Mouse (Mus musculus) cerebellum, adult 2 months (tissue): ENCODE results near the gene Echdc3. TPM values are rescaled to one million over a fixed set of nuclear protein-coding genes. Genes with fewer than 3 reads are reported as not detected.
A peak's percentile ranks its signal among the peaks of the same experiment; 100 is the strongest.

Source experiments
- DNase-seq, 2 experiments: peaks; one replicate each; pipeline ENCODE4 v3.0.0; 2021
- H3K27ac ChIP-seq: fragments of 200-500 bp; 2 replicates; pipeline ENCODE4 v1.5.1; 2012; ENCODE audit warnings: low read length, control low read depth, inconsistent platforms; ENCODE audit not compliant: insufficient read depth
- H3K27me3 ChIP-seq: fragments of 200-500 bp; 2 replicates; pipeline ENCODE4 v1.6.1; 2012; ENCODE audit warnings: inconsistent platforms, mild to moderate bottlenecking, low read length, moderate library complexity; ENCODE audit not compliant: control insufficient read depth, insufficient read depth
- H3K4me1 ChIP-seq: fragments of 200-500 bp; 2 replicates; pipeline ENCODE4 v1.6.1; 2011; ENCODE audit warnings: low read length; ENCODE audit not compliant: control insufficient read depth, insufficient read depth
- H3K4me3 ChIP-seq: fragments of 200-500 bp; replicated peaks from 2 replicates; pipeline ENCODE3; 2011; ENCODE audit warnings: mild to moderate bottlenecking, low read depth, low read length, control low read depth; ENCODE audit not compliant: insufficient read depth
- CTCF ChIP-seq: fragments of 200-500 bp; IDR thresholded peaks from 2 replicates; pipeline ENCODE4 v1.5.1; 2011; ENCODE audit warnings: low read depth, mild to moderate bottlenecking, control low read depth, low read length, moderate library complexity, borderline replicate concordance; ENCODE audit not compliant: insufficient read depth
- POLR2A ChIP-seq: fragments of 200-500 bp; IDR thresholded peaks from 2 replicates; pipeline ENCODE4 v1.6.1; 2011; ENCODE audit warnings: low read length, control low read depth, borderline replicate concordance; ENCODE audit not compliant: insufficient read depth
- WGBS: fragments of 180-500 bp; shearing (Covaris S2); methylation state at CpG from one replicate; pipeline ENCODE4 v1.1.7; 2018; 5-methylcytosine and 5-hydroxymethylcytosine counted together
- polyA plus RNA-seq: library from polyadenylated mRNA; depleted of rRNA; stranded (reverse); fragments of >200 nt; gene quantifications from 2 replicates; pipeline ENCODE4 v1.2.3, GENCODE M21; 2012

Gene Echdc3
- polyA plus RNA-seq, 1 experiment: 3.1 TPM

DNA sequence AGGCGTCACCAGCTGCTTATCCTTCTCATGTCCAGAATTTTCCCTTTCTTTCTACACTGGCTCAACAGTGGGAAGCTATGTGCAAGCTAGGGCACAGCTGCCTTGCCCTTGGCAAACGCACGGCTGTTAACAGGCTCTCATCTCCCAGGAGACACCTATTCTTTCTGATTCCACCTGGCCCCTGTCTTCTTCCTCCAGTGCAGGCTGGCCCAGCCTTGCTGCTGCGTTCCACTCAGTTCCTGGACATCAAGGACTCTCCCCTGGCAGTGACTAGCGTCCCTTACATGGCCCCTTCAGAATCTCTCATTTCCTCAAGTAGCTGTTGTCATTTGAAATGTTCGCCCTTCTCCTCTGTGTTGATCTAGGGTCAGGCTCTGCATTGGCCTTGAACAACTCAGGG lies 20.5 kb upstream of the Echdc3 start:
- no peak for TF ChIP-seq CTCF
- no peak for TF ChIP-seq POLR2A
- no peaks in the 10 kb centered on the region for H3K27me3 ChIP-seq
- 71% methylated on average over 6 of the region's 6 CpGs for WGBS

DNA sequence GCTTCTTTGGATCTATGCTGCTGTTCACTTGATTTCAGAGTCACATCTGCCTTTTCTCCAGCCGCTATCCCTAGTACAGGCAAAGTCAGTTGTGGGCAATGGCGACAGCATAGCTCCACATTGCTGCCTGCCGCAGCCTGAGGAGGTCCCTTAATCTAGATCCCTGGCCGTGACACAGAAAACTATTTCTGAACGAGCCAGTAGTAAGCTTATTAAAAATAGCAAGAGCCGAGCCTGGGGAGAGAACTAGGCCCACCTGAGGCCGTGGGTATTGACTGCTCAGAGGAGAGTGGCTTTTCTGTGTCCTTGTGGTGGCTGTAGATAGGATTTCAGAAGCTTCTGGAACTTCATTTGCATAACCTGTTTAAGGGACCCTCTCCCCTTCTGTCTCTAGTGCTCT lies 19.9 kb upstream of the Echdc3 start:
- DNase-seq: no peak
- no peaks in the 10 kb centered on the region for H3K27me3 ChIP-seq
- no peak overlapping the region for H3K27ac ChIP-seq
- peaks cover 9% of the 10 kb centered on the region for H3K4me1 ChIP-seq
- 85% methylated on average over 7 of the region's 7 CpGs for WGBS
- TF ChIP-seq POLR2A (no peak), CTCF (no peak)
- H3K4me3 ChIP-seq: no peak overlapping the region

More for the DNA sequence above, 20.5 kb upstream of the Echdc3 start:
- DNase-seq: no peak
- no peak overlapping the region for H3K4me3 ChIP-seq
- H3K4me1 ChIP-seq: peaks cover 9% of the 10 kb centered on the region
- no peak overlapping the region for H3K27ac ChIP-seq

DNA sequence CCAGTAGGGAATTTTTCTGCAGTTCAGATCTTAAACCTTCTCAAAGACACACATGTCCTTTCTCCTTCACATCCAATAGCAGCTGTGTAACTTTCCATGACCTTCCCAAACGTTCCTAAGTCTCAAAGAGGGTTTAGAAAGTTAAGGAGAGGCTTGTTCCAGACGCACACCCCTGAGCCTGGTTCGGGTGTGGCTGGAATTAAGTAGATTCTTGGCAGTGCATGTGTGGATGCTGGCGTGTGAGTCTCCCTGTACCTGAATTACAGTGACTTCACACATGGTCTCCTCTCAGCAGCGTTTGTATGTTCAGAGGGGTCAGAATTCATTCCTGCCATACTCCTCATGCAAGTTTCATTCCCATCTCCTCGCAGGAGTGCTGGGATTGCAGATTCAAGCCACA lies 18.0 kb upstream of the Echdc3 start:
- H3K27ac ChIP-seq: no peak overlapping the region
- WGBS: 86% methylated on average over 6 of the region's 6 CpGs
- no peaks in the 10 kb centered on the region for H3K27me3 ChIP-seq
- no peak overlapping the region for H3K4me3 ChIP-seq
- no peak for DNase-seq
- TF ChIP-seq POLR2A (no peak), CTCF (no peak)
- H3K4me1 ChIP-seq: peaks cover 22% of the 10 kb centered on the region

GRCm38 (mm10) chr2:6229597-6230290 lies 16.9 kb upstream of the Echdc3 start:
- no peak for TF ChIP-seq POLR2A
- no peak for TF ChIP-seq CTCF
- no peaks in the 10 kb centered on the region for H3K27me3 ChIP-seq
- DNase-seq: peak; percentile 37 to 59
- WGBS: 35% methylated on average over 5 of the region's 5 CpGs
- H3K4me3 ChIP-seq: no peak overlapping the region
- no peak overlapping the region; the same call in 1 of the 2 replicates for H3K27ac ChIP-seq
- H3K4me1 ChIP-seq: peaks cover 28% of the 10 kb centered on the region

DNA sequence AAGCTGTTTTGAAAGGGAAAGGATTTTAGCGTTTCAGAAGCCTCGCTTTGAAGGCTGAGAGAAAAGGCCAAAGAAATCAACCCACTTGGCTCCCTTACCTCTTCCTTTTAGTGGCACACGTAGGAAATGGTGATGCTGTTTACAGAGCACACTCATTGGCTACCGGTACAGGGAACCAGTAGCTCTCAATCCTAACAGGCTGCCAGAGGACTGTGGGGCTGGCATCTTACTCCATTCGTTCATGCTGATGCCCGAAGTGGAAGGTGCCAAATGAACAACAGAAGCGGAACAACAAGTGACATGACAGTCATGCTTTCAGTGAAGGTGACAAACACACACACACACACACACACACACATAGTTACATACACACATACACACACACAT lies 14.2 kb upstream of the Echdc3 start:
- WGBS: 21% methylated on average over 7 of the region's 7 CpGs
- peak; percentile 37 to 41 for DNase-seq
- Histone ChIP-seq H3K27ac (peak overlapping the region; percentile 67; the same call in 1 of the 2 replicates), H3K27me3 (no peaks in the 10 kb centered on the region), H3K4me3 (no peak overlapping the region), H3K4me1 (peaks cover 28% of the 10 kb centered on the region)
- TF ChIP-seq CTCF (no peak), POLR2A (no peak)

GRCm38 (mm10) chr2:6226361-6227058 lies 13.7 kb upstream of the Echdc3 start:
- peak overlapping the region; percentile 67 for H3K27ac ChIP-seq
- H3K27me3 ChIP-seq: no peaks in the 10 kb centered on the region
- TF ChIP-seq CTCF: no peak
- peak; percentile 77 to 90 for DNase-seq
- no peak overlapping the region for H3K4me3 ChIP-seq
- 6% methylated on average over 10 of the region's 10 CpGs for WGBS
- H3K4me1 ChIP-seq: peaks cover 28% of the 10 kb centered on the region

GRCm38 (mm10) chr2:6220141-6220805 lies 7.4 kb upstream of the Echdc3 start:
- no peak overlapping the region for H3K27ac ChIP-seq
- WGBS: 14% methylated on average over 4 of the region's 4 CpGs
- no peak for TF ChIP-seq POLR2A
- TF ChIP-seq CTCF: peak; percentile 86
- no peaks in the 10 kb centered on the region for H3K27me3 ChIP-seq
- H3K4me1 ChIP-seq: no peaks in the 10 kb centered on the region; the same call in 1 of the 2 replicates
- H3K4me3 ChIP-seq: no peak overlapping the region
- peak; percentile 75 to 82 for DNase-seq

GRCm38 (mm10) chr2:6212327-6212723 lies 508 bp downstream of the Echdc3 start:
- Histone ChIP-seq H3K4me1 (no peaks in the 10 kb centered on the region; the same call in 1 of the 2 replicates), H3K27me3 (no peaks in the 10 kb centered on the region), H3K4me3 (peak overlapping the region; percentile 53), H3K27ac (peak overlapping the region; percentile 94)
- 9% methylated on average over 9 of the region's 9 CpGs for WGBS
- TF ChIP-seq CTCF (no peak), POLR2A (no peak)
- no peak for DNase-seq
